Mouse (Mus musculus) small intestine, adult 2 months (tissue): Measurements from ENCODE around the gene Mical3.

Experiments
- CTCF ChIP-seq: fragments of 200-500 bp; IDR thresholded peaks from 2 replicates; pipeline ENCODE4 v1.5.1; 2012; ENCODE audit warnings: low read depth, mild to moderate bottlenecking, control low read depth, inconsistent platforms, low read length, moderate library complexity, mixed read lengths; ENCODE audit not compliant: insufficient replicate concordance, insufficient read length; ENCODE audit errors: extremely low read depth
- POLR2A ChIP-seq: fragments of 200-500 bp; IDR thresholded peaks from 2 replicates; pipeline ENCODE4 v1.6.1; 2012; ENCODE audit warnings: low read depth, mild to moderate bottlenecking, control low read depth, inconsistent platforms, low read length, moderate library complexity

- TF ChIP-seq CTCF (no peak), POLR2A (no peak)
Observed at GRCm38 (mm10) chr6:121043434-121044189, 87.2 kb downstream of the Mical3 start.
